Comparison of ENCODE assay signal across 8 mouse cellular contexts in genomic region chr9:13323612-13324011, GRCm38 (mm10). TPM values are rescaled to one million over a fixed set of nuclear protein-coding genes. Genes with fewer than 3 reads are reported as not detected.
DNase-seq lines count a peak whose midpoint lies in the region; ATAC-seq lines count a peak whose summit lies in the region.

No protein-coding gene starts in this region.

- no peaks in the 10 kb centered on the region for H3K36me3 ChIP-seq in forebrain, embryonic 11.5 days (ENCODE audit: control insufficient read depth, insufficient read depth, low read length)
- no peaks in the 10 kb centered on the region for H3K36me3 ChIP-seq in forebrain, embryonic 13.5 days (ENCODE audit: poor library complexity, severe bottlenecking)
- H3K36me3 ChIP-seq in heart, embryonic 13.5 days, result no peaks in the 10 kb centered on the region

- WGBS in forebrain, embryonic 11.5 days, result 30% methylated on average over 1 of the region's 1 CpGs
- 35% methylated on average over 1 of the region's 1 CpGs for WGBS in forebrain, embryonic 13.5 days
- WGBS in heart, embryonic 13.5 days, result 11% methylated on average over 1 of the region's 1 CpGs

- no peak overlapping the region; the same call in 1 of the 2 replicates for H3K9ac ChIP-seq in forebrain, embryonic 11.5 days (ENCODE audit: low read length)
- no peak overlapping the region for H3K9ac ChIP-seq in forebrain, embryonic 13.5 days
- peak overlapping the region; percentile 15; the same call in 1 of the 2 replicates for H3K9ac ChIP-seq in heart, embryonic 13.5 days

- H3K4me3 ChIP-seq in forebrain, embryonic 11.5 days (ENCODE audit: low read depth, low read length), result no peak overlapping the region
- no peak overlapping the region for H3K4me3 ChIP-seq in forebrain, embryonic 13.5 days
- no peak overlapping the region for H3K4me3 ChIP-seq in heart, embryonic 13.5 days

- peaks cover 7% of the 10 kb centered on the region; the same call in 1 of the 2 replicates for H3K4me1 ChIP-seq in forebrain, embryonic 11.5 days (replicated peaks; ENCODE audit: control insufficient read depth, insufficient read depth, low read length)
- H3K4me1 ChIP-seq in forebrain, embryonic 13.5 days, result peaks cover 15% of the 10 kb centered on the region; the same call in 1 of the 2 replicates
- peaks cover 41% of the 10 kb centered on the region for H3K4me1 ChIP-seq in heart, embryonic 13.5 days

- H3K27me3 ChIP-seq in forebrain, embryonic 11.5 days (ENCODE audit: control insufficient read depth, insufficient read depth, low read length), result no peaks in the 10 kb centered on the region
- no peaks in the 10 kb centered on the region for H3K27me3 ChIP-seq in forebrain, embryonic 13.5 days
- H3K27me3 ChIP-seq in heart, embryonic 13.5 days (replicated peaks), result no peaks in the 10 kb centered on the region

- no peak overlapping the region for H3K4me2 ChIP-seq in forebrain, embryonic 11.5 days (ENCODE audit: low read depth, low read length, severe bottlenecking)
- H3K4me2 ChIP-seq in forebrain, embryonic 13.5 days, result no peak overlapping the region
- peak overlapping the region; percentile 12; the same call in 1 of the 2 replicates for H3K4me2 ChIP-seq in heart, embryonic 13.5 days

- DNase-seq in forebrain, embryonic 11.5 days (ENCODE audit: low spot score), result no peak
- peak; percentile 65 for DNase-seq in CD4-positive helper T cell, adult 2 months (ENCODE audit: low read depth, low spot score)
- no peak for DNase-seq in urinary bladder, postnatal 36 days (ENCODE audit: low spot score in 2 of 2)
- no peak for DNase-seq in left cerebral cortex, adult 9 months (ENCODE audit: low spot score in 2 of 2)

- ATAC-seq in forebrain, embryonic 11.5 days (replicated peaks; ENCODE audit: low FRiP score), result no peak
- no peak for ATAC-seq in forebrain, embryonic 13.5 days
- no peak for ATAC-seq in heart, embryonic 13.5 days (ENCODE audit: extremely low read depth, insufficient number of reproducible peaks, low FRiP score, low TSS enrichment)
- ATAC-seq in megakaryocyte, adult 5-6 weeks (ENCODE audit: poor library complexity, severe bottlenecking), result peak; percentile 78
- no peak for ATAC-seq in megakaryocyte-erythroid progenitor cell, adult 5-6 weeks (replicated peaks; ENCODE audit: low FRiP score, low TSS enrichment, poor library complexity, severe bottlenecking)

- peak overlapping the region; percentile 37 for H3K27ac ChIP-seq in forebrain, embryonic 11.5 days (ENCODE audit: low read depth, low read length)
- no peak overlapping the region for H3K27ac ChIP-seq in forebrain, embryonic 13.5 days
- peak overlapping the region; percentile 80 for H3K27ac ChIP-seq in heart, embryonic 13.5 days (replicated peaks)

- H3K9me3 ChIP-seq in forebrain, embryonic 11.5 days (ENCODE audit: control insufficient read depth, low read length), result no peaks in the 10 kb centered on the region
- no peaks in the 10 kb centered on the region for H3K9me3 ChIP-seq in forebrain, embryonic 13.5 days (replicated peaks)
- H3K9me3 ChIP-seq in heart, embryonic 13.5 days, result no peaks in the 10 kb centered on the region

RNA-seq across cellular contexts. Expression of gene Maml2, which starts 25.9 kb away (rescaled TPM):
- polyA plus RNA-seq in forebrain, embryonic 11.5 days (2014; fragmentation: Nextera tagmentation; extraction: Ambion mirVana), result 9.8 and 9.9 TPM in 2 replicates
- polyA plus RNA-seq in forebrain, embryonic 13.5 days (2015; fragmentation: Nextera tagmentation; extraction: Ambion mirVana), result 8.8 and 10.2 TPM in 2 replicates
- polyA plus RNA-seq in heart, embryonic 13.5 days (2015; fragmentation: Nextera tagmentation; extraction: Ambion mirVana), result 9.5 and 9.8 TPM in 2 replicates
- total RNA-seq in megakaryocyte, adult 5-6 weeks (2015), result 2.0 and 3.0 TPM in 2 replicates
- total RNA-seq in megakaryocyte, adult 5-6 weeks (2017), result 0.62 and 0.77 TPM in 2 replicates
- 0.45 and 1.2 TPM in 2 replicates for total RNA-seq in megakaryocyte-erythroid progenitor cell, adult 5-6 weeks (2014; fragmentation: Nextera tagmentation)
- total RNA-seq in megakaryocyte-erythroid progenitor cell, adult 5-6 weeks (2017), result 0.53 and 1.2 TPM in 2 replicates
